Mouse (Mus musculus) forelimb bud, embryonic 11.5 days (tissue): ENCODE measurements around the gene Stom.
A peak's percentile ranks its signal among the peaks of the same experiment; 100 is the strongest.

ENCODE experiments used
- DNase-seq: peaks from one replicate; pipeline ENCODE4 v3.0.0-alpha.2; 2012; ENCODE audit warnings: low read depth, low spot score

The Stom gene

DNA sequence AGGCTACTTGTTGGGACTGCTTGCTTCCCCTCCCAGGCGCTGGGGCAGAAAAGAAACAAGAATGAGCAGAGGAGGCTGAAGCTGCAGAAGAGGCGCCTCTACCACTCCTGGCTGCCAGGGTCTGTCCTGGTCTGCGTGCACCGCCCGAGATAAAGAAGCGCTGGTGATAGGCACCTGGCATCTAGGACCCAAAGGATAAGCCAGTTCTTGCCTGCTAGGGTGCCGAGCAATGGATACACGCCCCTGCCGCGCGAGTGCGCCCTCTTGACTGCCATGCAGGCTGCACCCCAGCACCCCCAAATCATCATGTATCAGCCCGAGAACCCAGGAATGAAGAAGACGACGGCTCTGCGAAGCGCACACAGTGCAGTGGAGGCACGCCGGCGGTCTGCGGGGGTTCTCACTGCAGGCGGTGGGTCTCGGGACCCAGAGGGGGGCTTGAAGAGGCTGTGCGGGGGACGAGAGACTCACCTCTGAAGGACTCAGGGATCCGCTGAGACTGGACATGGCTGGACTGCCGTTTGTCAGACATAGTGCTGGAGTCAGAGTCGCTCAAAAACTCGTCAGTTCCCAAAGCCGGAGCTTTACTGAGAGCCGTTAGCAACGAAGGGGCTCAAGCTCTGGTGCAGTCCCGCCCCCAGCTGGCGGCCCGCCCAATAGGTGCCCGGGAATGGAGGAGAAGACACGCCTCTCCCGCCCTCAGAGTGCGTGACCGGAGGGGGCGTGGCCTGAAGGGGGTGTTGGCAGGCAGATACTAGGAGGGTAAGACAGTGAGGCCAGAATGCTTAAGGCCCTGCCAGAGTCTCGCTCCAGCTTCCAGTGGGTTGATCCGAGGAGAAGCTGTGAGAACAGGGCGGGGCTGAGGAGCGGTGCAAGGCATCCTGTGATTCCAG is at the start of gene Stom:
Gene Stom (minus strand): TSS at position 589 of the 893 bp plus-strand sequence.
- DNase-seq, result peak; percentile 96

- DNase-seq, result no peak
These were observed 48.7 kb upstream of the Stom start for GRCm38 (mm10) chr2:35385441-35385871.

DNA sequence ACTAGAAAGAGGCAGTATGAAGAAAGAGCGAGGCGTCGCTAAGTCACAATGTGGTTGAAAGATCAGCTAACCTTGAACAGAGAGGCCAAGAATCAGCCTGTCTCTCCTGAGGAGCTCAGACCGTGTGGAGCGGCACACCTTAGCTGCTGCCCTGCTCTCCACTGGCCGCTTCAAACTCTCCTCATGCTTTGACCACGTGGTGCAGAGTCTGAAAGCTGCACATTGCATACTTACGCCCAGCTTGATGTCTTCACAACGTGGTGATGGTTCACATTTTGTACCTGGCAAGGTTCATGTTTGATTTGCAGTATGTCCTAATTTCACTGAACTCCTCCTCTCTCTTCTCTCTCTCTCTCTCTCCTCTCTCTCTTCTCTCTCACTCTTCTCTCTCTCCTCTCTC is 42.5 kb upstream of the Stom start:
- DNase-seq, result no peak

DNA sequence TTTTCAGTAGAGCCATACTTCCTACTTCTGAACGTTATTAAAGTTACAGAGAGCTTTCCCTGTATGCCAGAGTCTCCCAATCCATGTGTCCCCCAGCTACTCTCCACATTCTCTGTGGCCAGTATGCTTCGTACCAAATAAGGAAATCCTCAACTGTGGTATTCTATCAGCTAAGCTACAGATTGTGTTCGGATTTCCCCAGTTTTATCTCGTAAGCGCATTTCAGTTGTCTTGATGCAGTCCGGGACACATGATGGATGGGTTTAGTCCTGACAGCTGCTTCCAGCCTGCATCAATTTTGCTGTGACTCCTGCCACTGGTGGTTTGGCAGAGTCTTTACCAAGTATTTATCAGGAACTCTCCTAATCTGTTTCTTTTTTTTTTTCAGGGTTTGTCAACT is 40.8 kb upstream of the Stom start:
- DNase-seq, result no peak

DNA sequence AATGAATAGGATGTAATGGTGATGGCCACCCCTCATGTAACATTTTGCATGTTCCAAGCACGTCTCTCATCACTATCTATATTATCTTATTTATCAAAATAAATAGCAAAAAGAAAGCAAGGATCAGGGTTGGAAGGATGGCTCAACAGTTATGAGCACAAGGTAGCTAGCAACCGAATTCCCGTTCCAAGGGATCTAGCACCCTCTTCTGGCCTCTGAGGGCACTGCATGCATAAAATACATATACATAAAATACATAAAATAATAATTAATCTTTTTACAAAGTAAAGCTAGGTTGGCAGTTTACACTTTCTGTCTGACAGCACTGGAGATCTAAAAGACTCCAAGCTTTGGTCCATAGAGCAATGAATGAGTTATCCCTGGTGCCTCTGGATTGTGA is 36.2 kb upstream of the Stom start:
- peak; percentile 41 for DNase-seq

GRCm38 (mm10) chr2:35370686-35371085 is 33.9 kb upstream of the Stom start:
- DNase-seq, result no peak

DNA sequence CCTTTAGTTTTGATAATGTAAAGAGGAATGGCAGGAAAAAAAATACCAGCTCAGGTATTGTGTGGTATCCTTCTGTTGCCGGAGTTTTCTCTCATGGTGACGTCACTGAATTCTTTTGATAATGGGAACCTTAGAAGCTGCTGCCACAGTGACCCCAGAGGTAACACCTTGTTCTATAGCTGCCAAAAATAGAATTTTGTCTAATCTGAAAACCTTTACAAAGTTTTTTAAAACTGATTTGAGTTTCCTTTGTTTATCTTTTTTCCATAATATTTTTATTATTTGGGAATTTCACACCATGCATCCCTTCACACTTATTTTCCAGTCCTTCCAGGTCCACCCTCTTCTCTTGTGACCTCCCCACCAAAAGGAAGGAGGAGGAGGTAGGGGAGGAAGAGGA is 30.9 kb upstream of the Stom start, which contains the start of gene 4930568D16Rik:
Gene 4930568D16Rik (minus strand): TSS at position 101 of the 400 bp plus-strand sequence.
- DNase-seq, result no peak

- DNase-seq, result peak; percentile 27
These were observed 12.4 kb upstream of the Stom start for GRCm38 (mm10) chr2:35349184-35349583.

- DNase-seq, result no peak
These were observed 9.2 kb upstream of the Stom start for GRCm38 (mm10) chr2:35345984-35346383.

GRCm38 (mm10) chr2:35342605-35343004 is 5.8 kb upstream of the Stom start:
- no peak for DNase-seq

GRCm38 (mm10) chr2:35338707-35339106 is 1.9 kb upstream of the Stom start:
- DNase-seq, result no peak

DNA sequence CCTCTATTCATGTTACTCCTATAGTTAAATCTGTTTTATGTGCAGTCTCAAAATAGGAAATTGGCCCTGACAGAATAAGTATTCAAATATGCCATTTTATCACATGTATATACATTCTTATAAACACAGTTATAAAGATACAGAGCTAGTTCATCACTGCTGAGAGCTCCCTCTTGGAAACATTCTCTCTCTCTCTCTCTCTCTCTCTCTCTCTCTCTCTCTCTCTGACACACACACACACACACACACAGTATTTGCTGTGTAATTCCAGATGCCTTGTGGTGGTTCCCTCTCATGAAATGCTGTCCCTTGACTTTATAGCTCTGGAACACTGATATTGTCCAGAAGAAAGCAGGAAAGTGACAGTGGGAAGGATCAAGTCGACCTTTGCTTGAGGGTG is 1.3 kb upstream of the Stom start:
- DNase-seq, result no peak

GRCm38 (mm10) chr2:35337419-35337818 is 643 bp upstream of the Stom start:
- DNase-seq, result no peak

GRCm38 (mm10) chr2:35335620-35336019 is 1.2 kb downstream of the Stom start:
- no peak for DNase-seq

DNA sequence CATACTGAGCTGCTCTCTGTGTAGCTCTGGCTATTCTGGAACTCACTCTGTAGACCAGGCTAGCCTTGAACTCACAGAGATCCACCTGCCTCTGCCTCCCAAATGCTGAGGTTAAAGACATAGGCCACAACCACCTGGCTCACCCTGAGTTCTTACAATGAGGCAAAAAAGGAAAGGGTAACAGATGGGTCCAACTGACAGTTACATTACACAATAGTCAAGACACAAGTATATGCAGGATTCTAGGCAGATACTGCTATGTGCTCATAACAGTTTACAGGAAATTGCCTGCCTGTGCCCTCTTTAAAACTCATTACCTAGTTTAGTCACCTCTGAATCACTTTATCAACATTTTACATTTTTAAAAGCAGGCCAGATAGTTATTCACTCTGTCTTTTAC is 3.1 kb downstream of the Stom start:
- DNase-seq, result no peak

DNA sequence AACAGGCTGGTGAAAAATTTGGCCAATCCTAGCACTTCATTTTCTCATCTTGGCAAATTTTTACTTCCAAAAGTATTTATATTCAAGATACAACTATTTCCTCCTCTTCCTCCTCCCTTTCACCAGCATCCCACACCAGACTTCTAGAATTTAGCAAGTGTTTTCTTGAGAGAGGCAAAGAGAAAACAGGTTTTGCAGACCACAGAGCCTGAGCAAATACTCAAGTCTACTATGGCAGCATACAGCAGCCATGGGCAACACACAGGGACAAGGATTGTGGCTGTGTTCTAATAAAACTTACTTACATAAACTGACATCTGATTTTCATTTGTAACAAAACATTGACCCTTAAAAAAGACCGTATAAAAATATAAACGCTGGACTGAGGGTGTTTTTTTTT is 5.6 kb downstream of the Stom start:
- DNase-seq, result no peak

DNA sequence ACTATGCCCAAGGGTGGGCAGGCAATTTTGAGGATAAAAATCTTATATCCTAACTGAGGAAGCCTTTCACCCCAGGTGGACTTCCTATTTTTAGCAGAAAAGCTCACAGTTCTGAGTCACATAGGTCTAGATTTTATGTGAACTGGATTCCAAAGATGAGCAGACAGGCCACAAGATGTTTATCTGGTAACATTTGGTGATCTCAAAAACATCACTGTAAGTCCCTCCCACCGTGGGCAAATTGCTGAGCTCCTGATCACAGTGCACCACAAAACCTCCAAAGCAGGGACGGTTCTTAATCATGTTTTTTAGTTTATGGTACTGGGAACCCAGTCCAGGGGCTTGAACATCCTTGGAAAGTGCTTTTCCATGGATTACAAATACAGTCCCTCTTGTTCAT is 7.7 kb downstream of the Stom start:
- DNase-seq, result no peak

DNA sequence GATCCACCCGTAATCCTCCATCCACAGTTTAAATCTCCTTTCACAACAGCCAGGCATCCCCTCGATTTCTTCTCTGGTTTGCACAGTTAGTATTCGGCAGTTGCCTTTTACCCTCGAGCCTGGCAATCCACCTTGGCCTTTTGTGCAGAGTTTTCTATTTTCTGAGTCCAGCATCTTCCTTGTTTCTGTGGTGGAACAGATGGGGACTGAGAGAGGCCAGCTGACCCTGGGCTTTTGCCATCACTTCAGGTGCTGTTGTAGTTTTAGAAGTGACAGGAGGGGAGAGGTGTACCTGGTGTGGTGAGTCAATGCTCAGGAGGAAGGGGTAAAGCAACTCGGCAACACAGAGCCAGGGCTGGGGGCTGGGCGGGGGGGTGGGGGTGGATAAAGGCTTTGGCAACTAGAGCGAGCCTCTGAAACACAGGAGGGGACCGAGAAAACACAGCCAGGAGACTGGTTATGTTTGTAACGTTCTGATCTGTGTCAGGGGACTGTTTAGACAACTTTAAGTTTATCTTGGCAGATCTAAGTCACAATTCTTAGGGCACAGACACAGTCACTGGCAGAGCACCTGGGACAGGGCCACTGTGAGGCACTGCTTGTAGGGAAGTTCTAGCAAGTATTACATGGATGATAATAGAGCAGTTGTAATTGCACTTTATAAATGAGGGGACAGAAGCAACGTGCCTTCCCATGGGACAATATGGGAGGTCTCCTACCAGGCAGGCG is 8.5 kb downstream of the Stom start:
- DNase-seq, result no peak

GRCm38 (mm10) chr2:35327583-35327982 is 9.2 kb downstream of the Stom start:
- no peak for DNase-seq

- no peak for DNase-seq
These were observed 9.8 kb downstream of the Stom start for GRCm38 (mm10) chr2:35326931-35327330.

DNA sequence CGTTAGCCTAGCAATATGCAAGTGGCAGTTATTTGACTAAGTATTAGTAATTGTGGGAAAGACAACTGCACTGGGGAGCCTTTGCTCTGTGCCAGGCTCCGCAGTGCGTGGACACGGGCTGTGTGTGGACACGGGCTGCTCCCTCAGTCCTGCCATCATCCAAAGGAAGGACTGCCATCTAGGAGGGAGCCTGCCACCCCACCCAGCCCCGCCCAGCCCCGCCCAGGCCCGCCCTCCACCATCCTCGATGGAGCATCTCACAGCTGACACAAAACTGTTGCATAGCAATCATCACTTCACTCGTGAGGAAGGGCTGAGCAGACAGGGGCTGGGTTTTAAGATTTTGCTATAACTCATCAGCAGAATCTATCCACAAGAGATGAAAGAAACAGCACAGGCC is 10.8 kb downstream of the Stom start:
- no peak for DNase-seq

- no peak for DNase-seq
These were observed 14.2 kb downstream of the Stom start for GRCm38 (mm10) chr2:35322404-35323164.
